Mouse (Mus musculus) liver, embryonic 16.5 days (tissue): ENCODE results near the gene Eif2s2. TPM values are rescaled to one million over a fixed set of nuclear protein-coding genes. Genes with fewer than 3 reads are reported as not detected.

ENCODE experiments used
- polyA plus RNA-seq: library from polyadenylated mRNA; unstranded; fragments of >200 nt; fragmentation: Nextera tagmentation; extraction: Ambion mirVana; gene quantifications from 2 replicates; pipeline ENCODE4 v1.2.1, GENCODE M21; 2015

The Eif2s2 gene
- polyA plus RNA-seq, 1 experiment from 2014 or later, result 52.8 TPM

Other genes with a start within 250 kb of the Eif2s2 start
- 9.9 and 10.3 TPM in 2 replicates for gene Chmp4b, start 241.2 kb downstream of the Eif2s2 start, polyA plus RNA-seq
- not detected in 2 replicates for gene Gm14214, start 122.9 kb downstream of the Eif2s2 start, polyA plus RNA-seq
- gene Raly, start 101.8 kb downstream of the Eif2s2 start, polyA plus RNA-seq, result 21.8 and 23.0 TPM in 2 replicates
- not detected in 2 replicates for gene a, start 101.5 kb downstream of the Eif2s2 start, polyA plus RNA-seq
- gene Gm14226, start 125.3 kb upstream of the Eif2s2 start, polyA plus RNA-seq, result 0.26 and 0.30 TPM in 2 replicates
- 69.8 and 77.7 TPM in 2 replicates for gene Ahcy, start 181.6 kb upstream of the Eif2s2 start, polyA plus RNA-seq
- 19.6 and 19.7 TPM in 2 replicates for gene Itch, start 240.6 kb upstream of the Eif2s2 start, polyA plus RNA-seq